Mouse (Mus musculus) liver, postnatal 0 days (tissue): ENCODE results near the gene Gm20708. TPM values are rescaled to one million over a fixed set of nuclear protein-coding genes. Genes with fewer than 3 reads are reported as not detected.
A peak's percentile ranks its signal among the peaks of the same experiment; 100 is the strongest.

Experiments used
- ATAC-seq: fragments of 200-750 bp; cut with Nextera tagmentation; 2 replicates; pipeline ENCODE4 v1.8.0; 2017; ENCODE audit warnings: mild to moderate bottlenecking, moderate library complexity
- DNase-seq: peaks from one replicate; pipeline ENCODE4 v3.0.0-alpha.2; 2016
- H3K27ac ChIP-seq: fragments of 300-500 bp; sonication (generic); 2 replicates; pipeline ENCODE4 v1.5.1; 2014; ENCODE audit warnings: antibody characterized with exemption, moderate library complexity, mild to moderate bottlenecking, low read depth
- H3K27me3 ChIP-seq: fragments of 300-500 bp; sonication (generic); 2 replicates; pipeline ENCODE4 v1.6.1; 2014; ENCODE audit warnings: low read length, control low read depth, mixed read lengths; ENCODE audit not compliant: insufficient read depth
- H3K36me3 ChIP-seq: fragments of 300-500 bp; sonication (generic); replicated peaks from 2 replicates; pipeline ENCODE4 v1.6.1; 2014; ENCODE audit warnings: mild to moderate bottlenecking, control low read depth, low read length, moderate library complexity, mixed read lengths; ENCODE audit not compliant: insufficient read depth
- H3K4me1 ChIP-seq: fragments of 300-500 bp; sonication (generic); 2 replicates; pipeline ENCODE4 v1.6.1; 2014; ENCODE audit warnings: antibody characterized with exemption, mild to moderate bottlenecking, control low read depth; ENCODE audit not compliant: insufficient read depth
- H3K4me2 ChIP-seq: fragments of 300-500 bp; sonication (generic); 2 replicates; pipeline ENCODE4 v1.6.1; 2014; ENCODE audit warnings: low read depth, mild to moderate bottlenecking, low read length, moderate library complexity, mixed read lengths
- H3K4me3 ChIP-seq: fragments of 300-500 bp; sonication (generic); 2 replicates; pipeline ENCODE4 v1.5.1; 2014; ENCODE audit warnings: low read depth, low read length
- H3K9ac ChIP-seq: fragments of 300-500 bp; sonication (generic); replicated peaks from 2 replicates; pipeline ENCODE4 v1.6.1; 2014; ENCODE audit warnings: mild to moderate bottlenecking, moderate library complexity
- H3K9me3 ChIP-seq: fragments of 300-500 bp; sonication (generic); 2 replicates; pipeline ENCODE4 v1.6.1; 2016; ENCODE audit warnings: mild to moderate bottlenecking, control low read depth, low read length, mixed read lengths
- CTCF ChIP-seq: sonication (generic); IDR thresholded peaks from 2 replicates; pipeline ENCODE4 v1.5.1; 2016; ENCODE audit warnings: antibody characterized with exemption, low read depth
- EP300 ChIP-seq: IDR thresholded peaks from 2 replicates; pipeline ENCODE4 v1.6.1; 2016; ENCODE audit warnings: antibody characterized with exemption, low read depth, mild to moderate bottlenecking
- WGBS: fragments of 180-500 bp; shearing (Covaris S2); extraction: QIAGEN DNeasy Blood & Tissue Kit; methylation state at CpG from one replicate; pipeline ENCODE4 v1.1.7; 2014; ENCODE audit not compliant: insufficient replicate concordance; 5-methylcytosine and 5-hydroxymethylcytosine counted together
- polyA plus RNA-seq: library from polyadenylated mRNA; unstranded; fragments of >200 nt; fragmentation: Nextera tagmentation; extraction: Ambion mirVana; gene quantifications from 2 replicates; pipeline ENCODE4 v1.2.1, GENCODE M21; 2015

Gene Gm20708
- polyA plus RNA-seq, 1 experiment from 2014 or later: 0.48 TPM

GRCm38 (mm10) chr11:117822728-117823241 is 13.3 kb downstream of the Gm20708 start:
- no peaks in the 10 kb centered on the region for H3K9me3 ChIP-seq
- 0 out of 2 replicates have a peak overlapping the region, but pooled peaks have one; percentile 94 for H3K4me2 ChIP-seq
- peak overlapping the region; percentile 8; the same call in 1 of the 2 replicates for H3K27ac ChIP-seq
- H3K4me1 ChIP-seq: peaks cover 39% of the 10 kb centered on the region
- DNase-seq: no peak
- ATAC-seq: no peak
- H3K36me3 ChIP-seq: peaks cover 60% of the 10 kb centered on the region
- no peak overlapping the region for H3K4me3 ChIP-seq
- WGBS: 81% methylated on average over 7 of the region's 7 CpGs
- no peak overlapping the region for H3K9ac ChIP-seq
- H3K27me3 ChIP-seq: no peaks in the 10 kb centered on the region
- TF ChIP-seq CTCF (no peak), EP300 (no peak)

- no peak for ATAC-seq
- Histone ChIP-seq H3K4me3 (no peak overlapping the region), H3K4me1 (peaks cover 45% of the 10 kb centered on the region), H3K9me3 (no peaks in the 10 kb centered on the region), H3K4me2 (peak overlapping the region; percentile 94), H3K36me3 (peaks cover 54% of the 10 kb centered on the region), H3K9ac (no peak overlapping the region; the same call in 1 of the 2 replicates), H3K27me3 (no peaks in the 10 kb centered on the region), H3K27ac (no peak overlapping the region)
- 79% methylated on average over 6 of the region's 6 CpGs for WGBS
- TF ChIP-seq CTCF: no peak
- no peak for DNase-seq
Observed at GRCm38 (mm10) chr11:117823411-117823810, 13.9 kb downstream of the Gm20708 start.

GRCm38 (mm10) chr11:117824060-117824969 is 14.8 kb downstream of the Gm20708 start:
- DNase-seq: peak; percentile 90
- WGBS: 21% methylated on average over 23 of the region's 23 CpGs
- H3K27me3 ChIP-seq: no peaks in the 10 kb centered on the region
- H3K4me3 ChIP-seq: peak overlapping the region; percentile 79
- peak overlapping the region; percentile 94 for H3K4me2 ChIP-seq
- peak overlapping the region; percentile 98 for H3K27ac ChIP-seq
- TF ChIP-seq EP300 (no peak; the same call in 1 of the 2 replicates), CTCF (peak; percentile 97)
- H3K36me3 ChIP-seq: peaks cover 45% of the 10 kb centered on the region
- peaks cover 54% of the 10 kb centered on the region for H3K4me1 ChIP-seq
- peak; percentile 44 for ATAC-seq
- H3K9ac ChIP-seq: peak overlapping the region; percentile 91
- H3K9me3 ChIP-seq: no peaks in the 10 kb centered on the region

- WGBS: under 1% methylated on average over 33 of the region's 34 CpGs
- ATAC-seq (peak; percentile 51), DNase-seq (peak; percentile 88)
- no peaks in the 10 kb centered on the region for H3K27me3 ChIP-seq
- H3K4me3 ChIP-seq: peak within 1 kb of the TSS; percentile 79
- H3K36me3 ChIP-seq: peaks cover 33% of the 10 kb centered on the region
- TF ChIP-seq CTCF: no peak
- no peak; the same call in none of the 2 replicates for TF ChIP-seq EP300
- peaks cover 66% of the 10 kb centered on the region for H3K4me1 ChIP-seq
- H3K4me2 ChIP-seq: peak within 1 kb of the TSS; percentile 94
- H3K9me3 ChIP-seq: no peaks in the 10 kb centered on the region
- peak within 1 kb of the TSS; percentile 91 for H3K9ac ChIP-seq
- H3K27ac ChIP-seq: peak within 1 kb of the TSS; percentile 98
Observed at GRCm38 (mm10) chr11:117825333-117826101, 16.0 kb downstream of the Gm20708 start, which contains the start of the genes Afmid and Tk1. Gene Afmid (plus strand): TSS chr11:117825924. Gene Tk1 (minus strand): TSS chr11:117826092.

GRCm38 (mm10) chr11:117826164-117826563 is 16.7 kb downstream of the Gm20708 start:
- H3K4me1 ChIP-seq: peaks cover 72% of the 10 kb centered on the region
- TF ChIP-seq CTCF (no peak), EP300 (no peak; the same call in 1 of the 2 replicates)
- peak overlapping the region; percentile 94 for H3K4me2 ChIP-seq
- ATAC-seq (peak; percentile 6), DNase-seq (no peak)
- H3K36me3 ChIP-seq: peaks cover 28% of the 10 kb centered on the region
- 30% methylated on average over 5 of the region's 5 CpGs for WGBS
- no peaks in the 10 kb centered on the region for H3K27me3 ChIP-seq
- H3K4me3 ChIP-seq: peak overlapping the region; percentile 79
- H3K9ac ChIP-seq: peak overlapping the region; percentile 91
- no peaks in the 10 kb centered on the region for H3K9me3 ChIP-seq
- H3K27ac ChIP-seq: peak overlapping the region; percentile 98

- 61% methylated on average over 8 of the region's 8 CpGs for WGBS
- Histone ChIP-seq H3K4me3 (peak overlapping the region; percentile 79; the same call in 1 of the 2 replicates), H3K4me2 (peak overlapping the region; percentile 94), H3K9me3 (no peaks in the 10 kb centered on the region), H3K4me1 (peaks cover 79% of the 10 kb centered on the region), H3K27ac (peak overlapping the region; percentile 98), H3K27me3 (no peaks in the 10 kb centered on the region), H3K9ac (peak overlapping the region; percentile 91), H3K36me3 (peaks cover 20% of the 10 kb centered on the region)
- DNase-seq: no peak
- TF ChIP-seq EP300 (no peak), CTCF (no peak)
- no peak for ATAC-seq
Observed at GRCm38 (mm10) chr11:117826916-117827315, 17.4 kb downstream of the Gm20708 start.
